Mouse (Mus musculus): Measurements from ENCODE around the gene Mfsd4b5.
"Not testable (repeated sequence)": the region's sequence is repeated elsewhere in the genome, so short reads cannot be mapped to it uniquely, and the experiment has no call there.

Mfsd4b5 gene

GRCm38 (mm10) chr10:39986466-39986865 is at the start of gene Mfsd4b5:
TSS of gene Mfsd4b5 (minus strand) at chr10:39986646.
- no peak for DNase-seq (ENCODE audit: low spot score)

DNA sequence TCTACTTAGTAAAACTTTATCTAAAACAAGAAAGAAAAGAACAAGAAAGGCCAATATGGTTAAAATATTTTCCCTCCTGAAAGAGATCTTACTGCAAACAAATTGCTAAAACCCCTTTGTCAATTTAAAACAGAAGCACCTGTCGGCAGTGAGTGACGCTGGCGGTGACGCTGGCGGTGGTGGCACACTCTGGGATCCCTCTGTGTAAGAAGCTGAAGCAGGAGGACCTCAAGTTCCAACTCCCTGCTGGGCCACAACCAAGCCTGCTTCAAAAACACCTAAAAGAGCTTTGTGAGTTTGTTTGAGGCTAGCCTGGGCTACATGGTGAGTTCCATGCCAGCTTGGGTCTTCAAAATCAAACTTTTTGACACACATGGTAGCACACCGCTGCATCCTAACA is 48.5 kb upstream of the Mfsd4b5 start:
- no peak for DNase-seq (ENCODE audit: low spot score)

GRCm38 (mm10) chr10:40032897-40033296 is 46.5 kb upstream of the Mfsd4b5 start:
- DNase-seq (ENCODE audit: low spot score), result no peak

DNA sequence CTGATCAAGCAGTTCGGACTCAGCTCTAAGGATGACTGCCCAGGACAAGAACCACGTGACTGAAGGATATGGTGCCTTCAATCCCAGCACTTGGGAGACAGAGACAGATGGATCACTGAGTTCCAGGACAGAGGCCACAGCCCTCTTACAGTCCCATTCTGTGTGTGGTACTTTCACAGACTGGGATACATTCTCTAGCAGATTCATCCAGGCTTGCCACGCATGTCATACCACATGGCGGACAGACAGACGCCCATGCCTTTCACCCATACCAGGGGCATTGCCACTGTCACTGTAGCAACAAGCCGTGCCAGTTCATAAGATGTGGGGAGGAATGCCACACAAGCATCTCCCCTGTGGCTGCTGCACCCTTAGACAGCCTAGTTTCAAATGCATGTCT is 44.3 kb upstream of the Mfsd4b5 start:
- DNase-seq (ENCODE audit: low spot score), result no peak

GRCm38 (mm10) chr10:40029610-40030009 is 43.2 kb upstream of the Mfsd4b5 start:
- no peak for DNase-seq (ENCODE audit: low spot score)

- DNase-seq (ENCODE audit: low spot score), result no peak
These were observed 41.6 kb upstream of the Mfsd4b5 start for GRCm38 (mm10) chr10:40028091-40028490.

DNA sequence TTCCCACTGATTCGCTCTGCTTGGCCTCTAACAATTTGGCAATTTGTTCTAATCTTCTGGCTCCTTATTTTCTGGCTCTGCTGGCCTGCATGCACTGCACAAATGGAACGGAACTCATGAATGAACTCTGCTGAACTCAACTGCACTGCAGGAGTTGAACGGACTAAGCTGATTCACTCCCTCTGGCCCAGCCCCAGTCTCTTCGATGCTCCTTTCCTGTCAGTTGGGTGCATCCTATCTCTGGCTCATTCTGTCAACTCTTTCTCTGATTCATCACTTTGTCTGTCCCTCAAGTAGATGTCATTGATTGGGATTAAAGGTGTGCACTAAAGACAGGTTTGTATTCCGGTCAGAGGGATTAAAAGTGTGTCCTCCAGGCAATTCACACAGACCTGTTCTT is 40.1 kb upstream of the Mfsd4b5 start:
- DNase-seq (ENCODE audit: low spot score), result no peak

DNA sequence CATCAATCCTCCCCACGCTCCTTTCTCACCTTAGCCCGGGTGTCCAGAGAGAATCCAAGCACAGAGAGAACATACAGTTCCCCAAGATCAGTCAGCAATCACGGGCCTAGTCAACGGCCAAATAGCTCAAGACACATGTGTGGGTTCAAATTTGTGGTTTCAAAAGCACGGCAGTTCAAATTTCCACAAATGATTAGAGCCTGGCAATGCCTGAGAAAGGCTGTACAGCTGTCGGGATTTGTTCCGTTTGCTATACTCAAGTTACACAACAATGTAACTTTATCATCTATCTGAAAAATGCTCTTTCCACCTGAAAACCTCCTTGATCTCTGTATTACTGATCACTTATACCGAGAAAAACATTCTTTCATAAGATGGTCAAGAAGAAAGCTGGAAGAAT is 39.1 kb upstream of the Mfsd4b5 start:
- no peak for DNase-seq (ENCODE audit: low spot score)

DNA sequence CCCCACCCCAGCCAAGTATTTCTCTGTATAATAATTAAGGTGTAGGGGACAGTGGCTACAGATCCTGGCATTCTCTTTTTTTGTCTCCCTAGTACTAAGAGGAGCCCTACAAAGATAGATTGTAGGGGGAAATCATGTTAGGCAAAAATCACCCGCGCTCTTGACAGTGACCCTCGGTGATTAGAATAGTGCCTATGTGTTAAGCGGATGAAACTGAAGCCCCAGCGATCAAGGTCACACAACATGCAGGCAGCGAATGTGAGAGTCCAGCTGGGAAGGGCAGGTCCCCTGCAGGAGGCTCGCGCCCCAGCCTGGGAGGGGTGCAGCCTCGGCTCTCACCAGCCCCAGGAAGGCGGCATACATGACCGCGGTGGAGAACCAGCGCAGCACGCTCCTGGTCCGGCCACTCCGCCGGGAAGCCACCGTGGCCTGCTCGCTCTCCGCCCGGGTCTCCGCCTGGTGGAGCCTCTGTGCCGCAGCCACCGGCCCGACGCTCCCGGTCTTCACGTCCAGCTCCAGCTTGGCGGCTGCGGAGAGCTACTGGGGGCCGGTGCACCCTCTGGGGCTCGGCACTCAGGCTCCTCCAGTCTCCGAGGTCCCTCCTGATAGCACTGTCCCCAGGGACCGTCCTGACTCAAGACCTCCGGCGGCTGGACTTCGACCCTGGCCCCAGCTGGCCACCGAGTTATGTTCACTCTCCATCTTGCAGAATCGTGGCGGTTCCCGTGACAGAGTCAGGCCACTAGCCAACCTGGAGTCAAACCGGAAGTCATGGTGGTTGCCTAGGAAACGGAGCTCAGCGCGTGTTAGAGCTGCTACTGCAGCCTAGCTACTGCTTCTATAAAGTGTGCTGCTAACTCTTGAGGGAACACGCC is 38.3 kb upstream of the Mfsd4b5 start, which contains the start of gene Mfsd4b1:
TSS of gene Mfsd4b1 (minus strand) at position 715 of the 875 bp plus-strand sequence.
- peak; percentile 87 for DNase-seq (ENCODE audit: low spot score)

DNA sequence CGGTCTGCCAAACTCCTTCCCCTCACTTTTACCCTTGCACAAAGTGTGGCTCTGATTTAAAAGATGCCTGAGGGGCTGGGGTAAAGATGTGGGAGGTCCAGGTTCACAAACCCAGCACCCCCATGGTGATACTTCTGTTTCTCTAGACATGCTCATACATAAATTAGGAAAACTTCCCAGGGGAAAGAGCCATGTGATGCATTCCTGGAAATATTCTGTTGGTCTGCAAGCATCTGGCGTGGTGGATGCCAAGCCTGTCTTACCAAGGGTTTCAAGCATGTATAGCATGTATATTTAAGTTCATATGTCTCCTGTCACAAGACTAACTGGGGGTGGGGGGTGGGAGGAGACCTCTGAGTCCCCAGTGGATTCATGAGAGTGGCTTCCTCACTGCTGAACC is 34.0 kb upstream of the Mfsd4b5 start:
- DNase-seq (ENCODE audit: low spot score), result no peak

GRCm38 (mm10) chr10:40019492-40019891 is 33.0 kb upstream of the Mfsd4b5 start:
- DNase-seq (ENCODE audit: low spot score), result no peak

DNA sequence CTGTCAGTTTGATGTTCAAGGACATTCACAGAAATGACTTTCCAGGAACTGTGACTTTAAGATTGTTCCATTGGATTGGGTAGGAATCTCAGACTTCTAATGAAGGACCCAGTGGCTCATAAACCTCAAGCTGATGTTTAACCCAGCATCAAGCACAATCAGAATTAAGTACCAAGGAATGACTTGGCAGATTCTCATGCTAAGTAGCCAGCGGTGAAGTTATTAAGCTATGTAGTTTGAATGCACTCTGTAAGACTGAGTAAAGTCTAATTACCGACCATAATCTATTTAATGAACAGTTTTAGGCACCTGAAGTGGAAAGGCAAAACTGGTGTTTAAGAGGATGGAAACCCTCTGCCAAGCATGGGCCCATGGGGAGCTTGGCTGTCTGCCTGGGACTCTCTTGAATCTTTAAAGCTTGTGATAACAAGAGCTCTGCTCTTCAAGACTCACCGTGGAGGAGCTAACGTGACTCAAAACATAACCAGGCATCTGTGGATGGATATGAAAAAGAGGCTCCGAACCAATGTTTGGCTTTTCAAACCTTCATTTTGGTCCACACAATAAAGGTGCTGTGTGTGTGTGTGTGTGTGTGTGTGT is 31.9 kb upstream of the Mfsd4b5 start:
- DNase-seq (ENCODE audit: low spot score), result no peak

DNA sequence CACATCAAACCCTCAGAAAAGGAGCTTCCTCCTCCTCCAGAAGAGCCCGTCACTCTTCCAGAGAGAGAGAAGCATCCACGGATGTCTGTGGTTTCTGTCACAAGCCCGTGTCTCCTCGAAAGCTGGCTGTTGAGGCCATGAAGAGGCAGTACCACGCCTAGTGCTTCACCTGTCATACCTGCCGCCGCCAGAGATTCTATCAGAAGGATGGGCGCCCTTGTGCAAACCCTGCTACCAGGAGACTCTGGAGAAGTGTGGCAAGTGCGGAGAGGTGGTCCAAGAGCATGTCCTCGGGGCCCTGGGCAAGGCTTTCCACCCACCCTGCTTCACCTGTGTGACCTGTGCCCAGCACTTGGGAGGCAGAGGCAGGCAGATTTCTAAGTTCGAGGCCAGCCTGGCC is 23.1 kb upstream of the Mfsd4b5 start:
- DNase-seq (ENCODE audit: low spot score), result no peak

DNA sequence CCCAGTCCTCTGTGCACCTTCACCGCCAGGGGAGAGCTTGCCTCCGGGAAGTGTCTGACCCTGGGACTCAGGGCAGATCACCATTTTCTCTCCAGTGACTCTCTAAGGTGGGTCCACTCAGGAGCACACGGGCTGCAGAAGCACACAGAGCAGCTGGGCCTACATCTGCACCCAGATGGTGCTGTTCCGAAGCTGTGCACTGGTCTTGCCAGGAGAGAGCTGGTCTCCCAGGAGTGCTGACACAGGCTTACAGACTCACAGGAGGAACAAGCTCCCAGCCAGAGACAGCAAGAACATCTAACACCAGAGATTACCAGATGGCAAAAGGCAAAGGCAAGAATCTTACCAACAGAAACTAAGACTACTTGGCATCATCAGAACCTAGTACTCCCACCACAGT is 22.4 kb upstream of the Mfsd4b5 start:
- DNase-seq (ENCODE audit: low spot score), result not testable (repeated sequence)

- DNase-seq (ENCODE audit: low spot score), result no peak
These were observed 21.5 kb upstream of the Mfsd4b5 start for GRCm38 (mm10) chr10:40007953-40008352.

- no peak for DNase-seq (ENCODE audit: low spot score)
These were observed 20.5 kb upstream of the Mfsd4b5 start for GRCm38 (mm10) chr10:40006963-40007362.

DNA sequence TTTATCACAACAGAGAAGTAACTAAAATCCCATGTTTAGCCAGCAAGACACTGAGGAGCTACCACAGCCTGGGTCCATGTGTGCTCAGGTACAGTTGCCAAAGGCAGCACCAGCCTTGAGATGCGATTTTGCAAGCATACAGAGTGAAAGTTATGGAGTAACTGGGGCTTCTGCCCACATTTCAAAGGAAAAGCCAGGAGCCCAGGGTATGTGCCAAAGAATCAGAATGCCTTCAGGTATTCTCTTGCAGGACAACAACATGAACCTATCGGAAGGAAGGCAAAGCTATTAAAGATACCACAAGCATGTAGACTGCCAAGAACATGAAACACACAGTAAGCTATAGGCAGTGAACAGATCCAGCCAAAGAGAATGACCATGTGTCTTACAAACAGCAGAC is 14.3 kb upstream of the Mfsd4b5 start:
- no peak for DNase-seq (ENCODE audit: low spot score)

- DNase-seq (ENCODE audit: low spot score), result no peak
These were observed 4.7 kb upstream of the Mfsd4b5 start for GRCm38 (mm10) chr10:39991155-39991554.

DNA sequence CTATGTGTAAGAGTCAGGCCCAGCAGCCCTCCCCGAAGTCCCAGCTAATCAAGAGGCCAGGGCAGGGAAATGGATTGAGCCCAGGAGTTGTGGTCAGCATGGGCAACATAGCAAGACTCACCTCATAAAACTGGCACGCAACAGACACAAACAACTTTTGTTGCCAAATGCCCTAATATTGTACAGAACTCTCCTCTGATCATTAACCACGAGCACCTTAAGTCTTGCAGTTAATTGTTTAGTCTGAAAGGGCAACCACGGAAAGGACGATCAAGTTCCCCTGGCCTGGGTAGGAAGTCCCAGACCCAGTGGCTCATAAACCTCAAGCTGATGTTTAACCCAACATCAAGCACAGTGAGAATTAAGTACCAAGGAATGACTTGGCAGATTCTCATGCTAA is 3.8 kb downstream of the Mfsd4b5 start:
- no peak for DNase-seq (ENCODE audit: low spot score)

GRCm38 (mm10) chr10:39978231-39978630 is 8.2 kb downstream of the Mfsd4b5 start:
- DNase-seq (ENCODE audit: low spot score), result no peak

- DNase-seq (ENCODE audit: low spot score), result no peak
These were observed 9.1 kb downstream of the Mfsd4b5 start for GRCm38 (mm10) chr10:39977346-39977745.

- DNase-seq (ENCODE audit: low spot score), result no peak
These were observed 10.7 kb downstream of the Mfsd4b5 start for GRCm38 (mm10) chr10:39975771-39976170.

- no peak for DNase-seq (ENCODE audit: low spot score)
These were observed 11.5 kb downstream of the Mfsd4b5 start for GRCm38 (mm10) chr10:39974982-39975381.

GRCm38 (mm10) chr10:39967512-39967911 is 18.9 kb downstream of the Mfsd4b5 start:
- no peak for DNase-seq (ENCODE audit: low spot score)
